Mouse (Mus musculus) stomach, embryonic 16.5 days (tissue): ENCODE data around the gene Cd9. TPM values are rescaled to one million over a fixed set of nuclear protein-coding genes. Genes with fewer than 3 reads are reported as not detected.

Experiments
- ATAC-seq: fragments of 200-750 bp; cut with Nextera tagmentation; 2 replicates; pipeline ENCODE4 v1.8.0; 2017; ENCODE audit warnings: moderate number of reproducible peaks, moderate TSS enrichment; ENCODE audit not compliant: insufficient read depth, low FRiP score
- H3K27ac ChIP-seq: fragments of 300-500 bp; sonication (generic); 2 replicates; pipeline ENCODE4 v1.5.1; 2014; ENCODE audit warnings: low read length
- H3K27me3 ChIP-seq: fragments of 300-500 bp; sonication (generic); 2 replicates; pipeline ENCODE4 v1.6.1; 2014; ENCODE audit warnings: low read length, control low read depth, mixed read lengths; ENCODE audit not compliant: control insufficient read depth, insufficient read depth
- H3K36me3 ChIP-seq: fragments of 300-500 bp; sonication (generic); 2 replicates; pipeline ENCODE4 v1.6.1; 2014; ENCODE audit warnings: low read length; ENCODE audit not compliant: control insufficient read depth, insufficient read depth
- H3K4me1 ChIP-seq: fragments of 300-500 bp; sonication (generic); 2 replicates; pipeline ENCODE4 v1.6.1; 2014; ENCODE audit warnings: low read length, control low read depth, mixed read lengths; ENCODE audit not compliant: control insufficient read depth, insufficient read depth
- H3K4me2 ChIP-seq: fragments of 300-500 bp; sonication (generic); 2 replicates; pipeline ENCODE4 v1.6.1; 2014; ENCODE audit warnings: low read depth, low read length, mixed read lengths
- H3K4me3 ChIP-seq: fragments of 300-500 bp; sonication (generic); replicated peaks from 2 replicates; pipeline ENCODE4 v1.5.1; 2014; ENCODE audit warnings: mild to moderate bottlenecking, low read length
- H3K9ac ChIP-seq: fragments of 300-500 bp; sonication (generic); 2 replicates; pipeline ENCODE4 v1.6.1; 2014; ENCODE audit warnings: low read length
- H3K9me3 ChIP-seq: fragments of 300-500 bp; sonication (generic); replicated peaks from 2 replicates; pipeline ENCODE4 v1.6.1; 2016; ENCODE audit warnings: low read length, control low read depth; ENCODE audit not compliant: control insufficient read depth
- WGBS: fragments of 180-500 bp; shearing (Covaris S2); extraction: QIAGEN DNeasy Blood & Tissue Kit; methylation state at CpG from one replicate; pipeline ENCODE4 v1.1.7; 2014; 5-methylcytosine and 5-hydroxymethylcytosine counted together
- polyA plus RNA-seq: library from polyadenylated mRNA; unstranded; fragments of >200 nt; fragmentation: Nextera tagmentation; extraction: Ambion mirVana; gene quantifications from 2 replicates; pipeline ENCODE4 v1.2.1, GENCODE M21; 2015

Gene Cd9
- polyA plus RNA-seq, 1 experiment from 2014 or later: 452 TPM

GRCm38 (mm10) chr6:125481667-125482390 is 12.8 kb downstream of the Cd9 start:
- Histone ChIP-seq H3K4me2 (peak overlapping the region; percentile 42; the same call in 1 of the 2 replicates), H3K27ac (peak overlapping the region; percentile 96), H3K27me3 (no peaks in the 10 kb centered on the region), H3K4me3 (no peak overlapping the region), H3K4me1 (peaks cover 70% of the 10 kb centered on the region), H3K36me3 (no peaks in the 10 kb centered on the region), H3K9me3 (no peaks in the 10 kb centered on the region), H3K9ac (0 out of 2 replicates have a peak overlapping the region, but pooled peaks have one; percentile 63)
- ATAC-seq: no peak
- 60% methylated on average over 7 of the region's 7 CpGs for WGBS

- Histone ChIP-seq H3K4me2 (peak overlapping the region; percentile 42), H3K4me3 (no peak overlapping the region), H3K9me3 (no peaks in the 10 kb centered on the region), H3K4me1 (peaks cover 73% of the 10 kb centered on the region), H3K9ac (peak overlapping the region; percentile 63), H3K27ac (peak overlapping the region; percentile 96), H3K36me3 (no peaks in the 10 kb centered on the region), H3K27me3 (no peaks in the 10 kb centered on the region)
- WGBS: 24% methylated on average over 12 of the region's 12 CpGs
- no peak for ATAC-seq
These were observed 13.9 kb downstream of the Cd9 start for GRCm38 (mm10) chr6:125480396-125481361.

DNA sequence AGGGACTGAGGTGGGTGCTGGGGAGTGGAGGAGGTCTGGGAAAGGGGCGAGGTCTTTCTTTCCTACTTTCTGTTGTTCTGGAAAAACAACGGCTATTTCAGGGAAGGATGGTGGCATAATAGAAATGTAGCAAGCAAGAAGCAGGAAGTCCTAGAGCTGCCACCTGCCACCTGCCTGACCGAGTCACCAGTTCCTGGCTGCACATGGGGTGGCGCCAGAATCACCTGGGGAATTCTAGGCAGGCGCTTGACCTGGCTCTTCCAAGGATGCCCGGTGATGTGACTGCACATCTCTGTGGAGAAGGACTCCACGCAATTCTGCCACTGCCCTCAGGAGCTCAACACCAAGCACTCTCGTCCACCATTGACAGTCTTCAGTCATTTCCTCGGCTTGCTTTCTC is 15.2 kb downstream of the Cd9 start:
- WGBS: 75% methylated on average over 9 of the region's 9 CpGs
- H3K9me3 ChIP-seq: no peaks in the 10 kb centered on the region
- ATAC-seq: no peak

GRCm38 (mm10) chr6:125478135-125479128 is 16.2 kb downstream of the Cd9 start:
- H3K27me3 ChIP-seq: no peaks in the 10 kb centered on the region
- 55% methylated on average over 16 of the region's 16 CpGs for WGBS
- peak overlapping the region; percentile 10; the same call in 1 of the 2 replicates for H3K4me3 ChIP-seq
- H3K9ac ChIP-seq: peak overlapping the region; percentile 58
- H3K4me2 ChIP-seq: peak overlapping the region; percentile 35
- H3K27ac ChIP-seq: peak overlapping the region; percentile 96
- no peaks in the 10 kb centered on the region for H3K9me3 ChIP-seq
- peaks cover 67% of the 10 kb centered on the region for H3K4me1 ChIP-seq
- H3K36me3 ChIP-seq: no peaks in the 10 kb centered on the region
- ATAC-seq: peak; percentile 59

More for the DNA sequence above, 15.2 kb downstream of the Cd9 start:
- H3K27me3 ChIP-seq: no peaks in the 10 kb centered on the region
- peak overlapping the region; percentile 96 for H3K27ac ChIP-seq
- peak overlapping the region; percentile 25; the same call in 1 of the 2 replicates for H3K4me2 ChIP-seq
- H3K4me3 ChIP-seq: no peak overlapping the region
- no peak overlapping the region for H3K9ac ChIP-seq
- H3K36me3 ChIP-seq: no peaks in the 10 kb centered on the region
- H3K4me1 ChIP-seq: peaks cover 74% of the 10 kb centered on the region

DNA sequence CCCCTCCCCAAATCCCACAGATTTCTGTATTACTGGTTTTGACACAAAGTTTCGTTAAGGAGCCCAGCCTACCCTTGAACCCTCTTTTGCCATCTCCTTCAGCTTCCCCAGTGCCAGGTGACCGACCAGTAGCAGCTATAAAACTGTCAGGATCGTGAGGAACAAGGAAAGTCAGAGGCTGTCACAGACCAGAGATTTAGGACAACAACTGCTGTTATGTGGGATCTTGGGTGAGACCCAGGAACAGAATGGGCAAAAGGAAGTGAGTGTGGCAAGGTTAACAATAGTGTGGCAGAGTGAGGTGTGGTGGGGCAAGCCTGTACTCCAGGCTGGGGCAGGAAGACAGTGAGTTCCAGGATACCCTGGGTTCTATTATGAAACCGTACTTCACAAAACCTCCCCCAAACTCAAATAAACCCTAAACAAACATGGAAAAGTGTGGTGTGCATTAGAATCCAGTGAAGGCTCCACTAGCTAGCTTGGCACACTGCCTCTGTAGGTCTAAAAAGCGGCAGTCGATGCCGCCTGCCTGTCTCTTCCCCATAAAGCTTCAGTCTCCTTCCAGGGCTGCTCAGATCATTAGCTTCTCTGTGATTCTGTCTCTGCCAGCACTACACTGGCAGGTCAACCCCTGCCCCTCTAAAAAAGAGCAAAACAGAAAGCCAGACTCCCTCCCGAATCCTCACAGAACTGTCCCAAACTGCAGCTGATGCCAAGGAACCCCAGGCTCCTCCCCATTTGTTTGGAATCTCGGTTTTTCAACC is 17.6 kb downstream of the Cd9 start:
- Histone ChIP-seq H3K9me3 (no peaks in the 10 kb centered on the region), H3K27ac (peak overlapping the region; percentile 96), H3K36me3 (no peaks in the 10 kb centered on the region), H3K4me3 (peak overlapping the region; percentile 10; the same call in 1 of the 2 replicates), H3K9ac (peak overlapping the region; percentile 58), H3K27me3 (no peaks in the 10 kb centered on the region), H3K4me2 (peak overlapping the region; percentile 35), H3K4me1 (peaks cover 55% of the 10 kb centered on the region)
- no peak for ATAC-seq
- 55% methylated on average over 9 of the region's 9 CpGs for WGBS

- no peak for ATAC-seq
- H3K4me2 ChIP-seq: 0 out of 2 replicates have a peak overlapping the region, but pooled peaks have one; percentile 35
- H3K27me3 ChIP-seq: no peaks in the 10 kb centered on the region
- H3K9ac ChIP-seq: no peak overlapping the region
- no peak overlapping the region for H3K4me3 ChIP-seq
- H3K27ac ChIP-seq: peak overlapping the region; percentile 96
- no peaks in the 10 kb centered on the region for H3K36me3 ChIP-seq
- H3K9me3 ChIP-seq: no peaks in the 10 kb centered on the region
- 34% methylated on average over 8 of the region's 8 CpGs for WGBS
- peaks cover 51% of the 10 kb centered on the region for H3K4me1 ChIP-seq
These were observed 18.5 kb downstream of the Cd9 start for GRCm38 (mm10) chr6:125476090-125476489.

- Histone ChIP-seq H3K4me2 (no peak overlapping the region), H3K9ac (no peak overlapping the region), H3K9me3 (no peaks in the 10 kb centered on the region), H3K27ac (peak overlapping the region; percentile 96), H3K36me3 (no peaks in the 10 kb centered on the region), H3K4me3 (no peak overlapping the region), H3K4me1 (peaks cover 42% of the 10 kb centered on the region), H3K27me3 (no peaks in the 10 kb centered on the region)
- ATAC-seq: no peak
- 24% methylated on average over 1 of the region's 1 CpGs for WGBS
These were observed 19.4 kb downstream of the Cd9 start for GRCm38 (mm10) chr6:125475184-125475583.

- Histone ChIP-seq H3K4me3 (no peak overlapping the region), H3K36me3 (no peaks in the 10 kb centered on the region), H3K9me3 (no peaks in the 10 kb centered on the region), H3K9ac (no peak overlapping the region), H3K27ac (no peak overlapping the region), H3K4me1 (peaks cover 46% of the 10 kb centered on the region), H3K4me2 (no peak overlapping the region), H3K27me3 (no peaks in the 10 kb centered on the region)
- no peak for ATAC-seq
- WGBS: 81% methylated on average over 5 of the region's 5 CpGs
These were observed 20.7 kb downstream of the Cd9 start for GRCm38 (mm10) chr6:125473939-125474338.
